Mouse (Mus musculus): Measurements from ENCODE around the gene Rtkn2.
A peak's percentile ranks its signal among the peaks of the same experiment; 100 is the strongest.
"Not testable (repeated sequence)": the region's sequence is repeated elsewhere in the genome, so short reads cannot be mapped to it uniquely, and the experiment has no call there.

Rtkn2 gene

GRCm38 (mm10) chr10:68078708-68079107, 99.3 kb downstream of the Rtkn2 start:
- DNase-seq (ENCODE audit: low spot score), result no peak

GRCm38 (mm10) chr10:68079910-68080670, 100.7 kb downstream of the Rtkn2 start:
- no peak for DNase-seq (ENCODE audit: low spot score)

DNA sequence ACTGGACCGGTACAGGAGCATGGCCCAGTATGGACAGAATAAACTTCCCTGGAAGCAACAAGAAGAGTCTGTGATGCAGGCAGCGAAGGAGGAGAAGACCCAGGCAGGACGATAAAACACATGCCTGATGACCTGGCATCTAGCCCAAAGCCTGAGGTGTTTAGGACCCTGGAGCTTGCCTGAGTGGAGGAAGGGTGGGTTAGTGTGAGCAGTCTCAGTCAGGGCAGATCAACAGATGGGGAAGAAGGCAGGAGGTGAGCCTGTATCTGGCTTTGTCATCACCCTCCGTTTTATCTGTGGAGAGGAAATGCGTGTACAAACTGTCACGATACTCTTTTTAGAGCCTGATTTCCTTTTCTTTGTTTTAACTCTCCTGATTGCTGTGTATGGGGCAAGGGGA, 102.3 kb downstream of the Rtkn2 start:
- DNase-seq (ENCODE audit: low spot score), result no peak

GRCm38 (mm10) chr10:68085574-68085973, 106.2 kb downstream of the Rtkn2 start:
- DNase-seq (ENCODE audit: low spot score), result no peak

DNA sequence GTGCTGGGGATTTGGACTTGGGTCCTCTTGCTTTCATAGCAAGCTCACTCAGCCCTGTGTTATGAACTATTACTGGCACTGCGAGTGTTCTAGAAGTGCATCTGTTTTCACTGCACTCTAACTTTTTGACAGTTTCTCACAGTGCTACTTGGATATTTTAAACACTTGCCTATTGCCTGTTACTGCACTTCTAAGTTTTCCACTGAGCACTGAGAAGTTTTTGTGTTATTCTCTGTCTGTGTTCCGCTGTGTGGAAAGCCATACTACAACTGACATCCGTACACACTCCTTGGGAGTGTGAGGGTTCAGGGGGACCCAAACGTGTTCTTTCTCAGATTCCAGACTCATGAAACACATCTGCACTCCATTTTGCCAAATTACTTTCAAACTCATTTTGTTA, 107.6 kb downstream of the Rtkn2 start:
- no peak for DNase-seq (ENCODE audit: low spot score)

GRCm38 (mm10) chr10:68087722-68088121, 108.4 kb downstream of the Rtkn2 start:
- DNase-seq (ENCODE audit: low spot score), result no peak

- DNase-seq (ENCODE audit: low spot score), result peak; percentile 48
These were observed 110.2 kb downstream of the Rtkn2 start for GRCm38 (mm10) chr10:68089435-68090196.

DNA sequence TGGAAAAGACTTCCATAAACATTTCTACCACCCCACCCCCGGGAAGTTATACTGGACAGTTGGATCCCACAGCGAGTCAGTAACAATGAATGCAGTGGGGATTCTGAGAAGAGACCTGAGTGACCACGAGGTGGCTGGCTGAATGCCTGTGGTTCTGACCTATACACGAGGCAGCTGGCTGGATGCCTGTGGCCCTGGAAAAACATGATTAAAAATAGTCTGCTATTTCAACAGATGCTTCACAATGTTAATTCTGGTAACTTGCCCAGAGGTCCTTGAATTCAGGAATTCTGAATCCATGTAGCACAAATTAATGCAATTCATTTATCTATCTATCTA, 110.8 kb downstream of the Rtkn2 start:
- DNase-seq (ENCODE audit: low spot score), result no peak

GRCm38 (mm10) chr10:68090544-68090943, 111.2 kb downstream of the Rtkn2 start:
- no peak for DNase-seq (ENCODE audit: low spot score)

DNA sequence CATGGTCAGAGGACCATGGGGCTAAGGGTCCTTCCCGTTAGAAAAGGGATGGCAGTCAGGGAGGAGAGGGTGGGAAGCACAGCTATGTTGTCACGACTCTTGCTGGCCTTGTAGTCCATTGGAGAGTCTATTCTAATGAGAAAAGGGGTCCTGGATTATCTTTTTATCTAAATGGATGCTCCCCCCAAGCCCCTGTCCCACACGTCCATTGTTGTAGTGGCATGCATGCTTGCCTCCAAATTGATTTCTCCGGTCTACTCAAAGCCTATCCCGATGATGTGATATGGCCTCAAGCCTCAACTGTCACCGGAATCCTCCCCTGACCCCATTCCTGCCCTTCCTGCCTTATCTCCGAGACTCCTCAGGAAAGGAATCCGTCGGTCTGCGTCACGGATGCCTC, 111.6 kb downstream of the Rtkn2 start:
- no peak for DNase-seq (ENCODE audit: low spot score)

- DNase-seq (ENCODE audit: low spot score), result no peak
These were observed 112.5 kb downstream of the Rtkn2 start for GRCm38 (mm10) chr10:68091840-68092239.

- DNase-seq (ENCODE audit: low spot score), result no peak
These were observed 114.1 kb downstream of the Rtkn2 start for GRCm38 (mm10) chr10:68093496-68093895.

DNA sequence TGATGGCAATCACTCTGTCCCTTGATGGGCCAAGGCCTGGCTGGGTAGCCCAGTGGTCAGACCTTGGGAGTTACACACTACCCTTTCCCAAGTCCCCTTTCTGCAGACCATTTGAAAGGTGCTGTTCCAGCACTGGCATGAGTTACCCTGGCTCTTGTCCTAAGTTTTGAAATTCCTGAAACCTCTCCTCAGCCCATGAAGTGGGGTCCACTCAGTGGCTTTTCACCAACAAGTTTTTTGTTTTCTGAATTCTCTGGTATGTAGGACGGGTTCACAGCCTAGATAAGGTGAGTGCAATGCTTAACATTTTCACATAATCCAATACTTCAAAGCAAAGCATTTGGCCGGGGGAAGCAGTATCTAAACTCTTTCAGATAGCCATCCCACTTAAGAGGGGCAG, 115.8 kb downstream of the Rtkn2 start:
- no peak for DNase-seq (ENCODE audit: low spot score)

DNA sequence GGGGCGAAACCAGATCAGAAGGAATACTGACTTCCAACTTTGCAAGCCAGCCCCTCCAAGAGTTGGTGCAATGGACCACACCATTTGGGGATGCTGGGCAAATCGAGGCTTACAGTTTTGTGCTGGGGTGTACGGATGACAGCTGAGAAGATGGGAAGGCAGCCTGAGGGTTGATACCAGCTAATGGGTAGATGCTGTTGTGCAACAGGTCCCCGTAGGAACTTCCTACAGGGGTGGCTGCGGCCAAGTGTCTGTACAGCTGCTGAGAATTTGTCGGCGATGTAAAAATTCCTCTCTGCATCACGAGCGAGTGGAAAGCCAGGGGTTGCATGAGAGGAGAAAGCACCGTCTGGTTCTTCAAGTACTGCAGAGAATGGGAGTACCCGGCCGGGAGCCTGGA, 117.0 kb downstream of the Rtkn2 start:
- no peak for DNase-seq (ENCODE audit: low spot score)

DNA sequence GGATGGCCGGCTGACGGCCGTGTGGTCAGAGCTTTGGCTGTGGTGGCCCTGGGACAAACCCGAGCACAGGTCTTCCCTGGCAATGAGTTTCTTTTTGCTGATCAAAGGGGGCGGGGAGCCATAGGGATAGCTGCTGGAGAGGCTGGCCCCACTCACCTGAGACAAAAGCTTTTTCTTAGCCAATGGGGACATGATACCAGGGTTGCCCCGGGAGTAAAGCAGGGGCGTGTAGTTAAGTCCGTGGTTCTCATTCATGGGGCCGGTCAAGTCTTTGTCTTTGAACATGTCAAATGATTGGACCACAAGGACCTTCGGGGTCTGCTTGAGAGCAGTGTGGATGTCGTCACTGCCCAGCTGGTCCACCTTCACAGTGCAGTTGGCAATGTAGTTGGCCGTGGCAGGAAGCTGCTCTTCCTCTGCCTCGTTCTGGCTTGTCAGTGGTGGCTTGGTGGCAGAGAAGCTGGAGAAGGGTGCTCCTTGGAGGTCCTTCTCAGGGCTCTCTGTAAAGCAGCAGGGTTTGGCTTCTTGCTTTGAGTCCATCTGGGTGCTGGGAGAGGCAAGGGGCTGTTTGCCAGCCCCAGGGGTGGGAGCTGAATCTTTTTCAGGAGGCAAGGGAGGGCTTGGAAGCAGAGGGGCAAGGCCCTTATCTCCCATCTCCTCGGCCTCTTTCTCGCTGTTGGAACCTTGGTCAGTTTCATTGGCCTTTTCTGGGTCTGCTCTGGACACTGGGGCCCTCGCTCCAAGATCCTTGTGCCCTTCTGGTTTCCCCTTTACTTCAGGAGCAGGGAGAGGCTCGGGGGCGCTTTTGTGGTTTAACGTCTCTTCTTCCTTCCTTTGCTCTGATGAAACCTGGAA, 118.7 kb downstream of the Rtkn2 start:
- DNase-seq (ENCODE audit: low spot score), result no peak

DNA sequence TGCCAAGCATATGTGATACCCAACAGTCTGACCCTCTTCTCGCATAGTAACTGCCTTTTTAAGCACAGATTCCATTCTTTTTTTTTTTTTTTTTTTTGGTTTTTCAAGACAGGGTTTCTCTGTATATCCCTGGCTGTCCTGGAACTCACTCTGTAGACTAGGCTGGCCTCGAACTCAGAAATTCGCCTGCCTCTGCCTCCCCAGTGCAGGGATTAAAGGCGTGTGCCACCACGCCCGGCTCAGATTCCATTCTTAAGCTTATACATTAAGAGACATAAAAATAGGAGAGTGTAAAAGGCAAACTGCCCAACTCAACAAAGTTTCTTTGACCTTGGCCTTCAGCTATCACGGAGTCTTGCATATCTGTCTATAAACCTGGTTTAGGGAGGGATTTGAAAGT, 120.4 kb downstream of the Rtkn2 start:
- not testable (repeated sequence) for DNase-seq (ENCODE audit: low spot score)

- no peak for DNase-seq (ENCODE audit: low spot score)
These were observed 121.1 kb downstream of the Rtkn2 start for GRCm38 (mm10) chr10:68100506-68100905.

GRCm38 (mm10) chr10:68101251-68101650, 121.9 kb downstream of the Rtkn2 start:
- DNase-seq (ENCODE audit: low spot score), result no peak

GRCm38 (mm10) chr10:68102566-68102965, 123.2 kb downstream of the Rtkn2 start:
- no peak for DNase-seq (ENCODE audit: low spot score)

DNA sequence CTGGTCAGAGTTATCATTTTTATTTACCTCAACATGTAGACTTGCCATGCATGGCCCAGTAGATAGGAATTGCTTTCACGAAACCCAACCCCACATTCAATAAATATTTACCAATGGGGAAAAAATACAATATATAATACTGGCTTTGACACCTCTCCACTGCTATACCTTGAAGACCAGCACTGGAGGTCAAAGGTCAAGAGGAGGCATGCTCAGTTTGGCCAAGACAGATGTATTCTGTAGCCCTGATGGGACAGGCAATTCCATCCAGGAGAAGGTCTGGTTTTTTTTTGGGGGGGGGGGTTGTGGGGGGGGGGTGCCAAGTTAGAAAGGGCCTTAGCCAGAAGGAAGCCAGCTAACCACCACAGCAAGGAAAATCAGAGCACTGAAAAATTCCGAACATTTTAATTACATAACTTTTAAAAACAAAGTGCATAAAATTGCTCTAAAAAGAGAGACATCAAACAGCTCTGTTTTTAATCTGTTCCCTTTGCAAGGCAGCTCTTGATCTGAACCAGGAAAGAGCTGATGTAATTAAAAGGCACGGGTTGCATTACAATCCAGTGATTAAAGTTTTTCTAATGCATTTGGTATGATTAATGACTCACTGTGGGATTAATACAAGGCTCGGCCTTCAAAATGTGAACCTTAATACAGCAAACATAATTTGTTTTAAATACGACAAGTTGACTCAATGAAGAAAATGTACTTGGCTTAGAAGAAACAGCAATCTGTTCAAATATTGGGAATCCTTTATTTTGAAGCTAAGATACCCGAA, 123.9 kb downstream of the Rtkn2 start:
- no peak for DNase-seq (ENCODE audit: low spot score)

DNA sequence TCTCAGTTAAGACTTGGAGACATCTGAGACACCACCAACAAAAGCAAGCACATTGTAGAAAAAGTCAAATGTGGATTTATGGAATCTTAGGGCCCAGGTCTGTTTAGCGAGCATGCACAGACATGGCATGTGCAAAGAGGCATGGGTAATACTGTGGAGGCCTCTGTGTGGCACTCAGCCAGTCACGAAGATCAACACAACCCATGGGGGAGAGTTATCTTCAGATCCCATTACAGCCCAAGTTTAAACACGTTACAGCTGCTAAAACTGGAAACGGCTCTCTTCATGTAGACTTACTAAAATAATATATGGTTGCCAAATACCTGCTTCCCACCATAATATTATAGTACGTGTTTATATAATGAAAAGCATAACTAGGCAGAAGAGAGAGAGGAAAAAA, 124.6 kb downstream of the Rtkn2 start:
- no peak for DNase-seq (ENCODE audit: low spot score)

DNA sequence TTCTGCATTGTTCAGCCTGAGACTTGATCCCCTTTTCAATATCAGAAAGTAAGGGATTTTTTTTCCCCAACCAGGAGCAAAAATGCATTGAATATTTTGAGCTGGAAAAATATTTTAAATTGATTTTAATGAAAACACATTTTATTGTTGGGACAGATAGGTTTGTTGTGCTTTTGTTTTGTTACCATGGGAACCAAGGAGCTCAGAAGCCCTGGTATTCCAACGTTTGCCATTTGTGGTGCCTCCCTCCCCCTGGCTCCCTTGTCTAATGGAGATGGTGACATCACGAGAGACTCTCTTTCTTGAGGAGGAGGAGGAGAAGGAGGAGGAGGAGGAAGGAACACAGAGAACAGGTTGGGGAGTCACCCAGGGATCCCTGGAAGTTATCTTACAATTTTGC, 125.1 kb downstream of the Rtkn2 start:
- DNase-seq (ENCODE audit: low spot score), result peak; percentile 29

Measured in retina, embryonic 14.5 days (tissue).